Mouse (Mus musculus): ENCODE results near the gene Casp8. TPM values are rescaled to one million over a fixed set of nuclear protein-coding genes. Genes with fewer than 3 reads are reported as not detected.
"Not testable (repeated sequence)": the region's sequence is repeated elsewhere in the genome, so short reads cannot be mapped to it uniquely, and the experiment has no call there.

Gene Casp8
- polyA plus RNA-seq, 1 experiment: 8.9 TPM

DNA sequence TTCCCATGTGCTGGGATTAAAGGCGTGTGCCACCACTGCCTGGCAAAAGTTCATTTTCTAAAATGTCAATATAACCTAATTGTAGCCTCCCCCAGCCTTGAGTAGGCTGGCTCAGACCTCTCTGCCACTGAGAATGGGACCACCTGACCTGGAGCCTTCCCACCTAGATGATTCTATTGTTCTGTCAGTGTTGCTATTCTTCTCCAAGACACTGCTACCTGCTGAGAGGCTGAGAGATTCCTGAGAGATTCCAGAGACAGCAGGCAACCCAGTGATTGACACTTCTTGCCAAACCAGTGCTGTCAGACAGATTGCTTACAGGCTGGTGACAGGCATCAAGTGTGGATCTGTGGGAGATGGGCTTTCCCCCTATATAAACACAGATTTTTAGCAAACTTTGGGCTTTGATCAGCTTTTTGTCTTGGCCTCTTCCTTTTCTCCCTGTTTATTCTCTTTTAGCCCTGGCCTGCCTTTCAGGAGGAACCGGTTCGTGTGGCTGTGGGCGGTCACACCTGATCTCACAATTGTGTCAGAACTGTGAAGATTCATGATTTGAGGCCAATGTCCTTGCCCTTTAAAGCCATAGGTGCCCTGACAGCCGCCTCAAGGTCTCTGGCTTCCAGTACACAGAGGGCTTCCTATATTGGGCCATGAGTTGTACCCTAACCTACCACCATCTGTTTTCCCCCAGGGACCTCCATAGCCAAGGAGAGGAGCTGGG lies 94.8 kb downstream of the Casp8 start:
- 51% methylated on average over 5 of the region's 5 CpGs for WGBS
- peak; percentile 14 for DNase-seq
- TF ChIP-seq POLR2A (IDR thresholded peaks at IDR 0.05; ENCODE audit: borderline replicate concordance, extremely low read depth, low read depth, low read length) (no peak), CTCF (IDR thresholded peaks at IDR 0.05; ENCODE audit: insufficient read depth, low read length) (no peak)
- Histone ChIP-seq H3K4me3 (replicated peaks; ENCODE audit: extremely low read depth, low read depth, low read length) (no peak overlapping the region), H3K4me1 (ENCODE audit: control insufficient read depth, insufficient read depth, low read length) (no peaks in the 10 kb centered on the region)

- H3K4me1 ChIP-seq (ENCODE audit: control insufficient read depth, insufficient read depth, low read length); DNase-seq; H3K4me3 ChIP-seq (replicated peaks; ENCODE audit: extremely low read depth, low read depth, low read length): not testable (repeated sequence)
- WGBS: 76% methylated on average over 4 of the region's 5 CpGs
Measured at GRCm38 (mm10) chr1:58890697-58891290, 95.6 kb downstream of the Casp8 start.

DNA sequence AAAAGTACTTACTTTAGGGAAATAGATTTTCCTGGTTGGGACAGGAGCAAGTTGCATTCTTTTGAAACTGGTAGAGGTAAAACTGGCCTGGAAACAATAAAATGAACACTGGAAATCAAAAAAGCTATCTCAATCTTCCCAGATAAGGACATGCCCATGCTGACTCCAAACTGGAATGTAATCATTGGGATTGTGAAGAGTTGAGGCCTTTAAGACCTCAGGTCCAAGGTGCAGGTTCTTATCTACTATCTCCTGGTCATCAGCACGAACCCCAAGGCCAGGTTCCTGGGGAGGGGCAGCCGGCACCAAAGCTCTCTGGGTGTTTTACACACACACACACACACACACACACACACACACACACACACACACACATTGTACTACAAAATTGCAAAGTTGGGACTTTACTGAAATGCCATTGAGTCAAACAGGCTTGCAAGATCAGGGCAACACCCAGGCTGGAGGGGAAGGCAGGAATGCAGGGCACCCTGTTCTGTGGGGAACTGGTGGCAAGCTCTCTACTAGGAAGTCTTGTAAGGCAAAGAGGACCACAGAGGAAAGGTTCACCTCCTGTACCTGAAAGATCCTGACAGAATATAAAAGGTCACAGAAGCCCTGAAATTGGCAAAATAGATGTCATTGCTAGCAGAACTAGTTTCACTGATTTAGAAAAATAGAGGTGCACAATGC lies 96.5 kb downstream of the Casp8 start:
- not testable (repeated sequence) for DNase-seq; H3K4me3 ChIP-seq (replicated peaks; ENCODE audit: extremely low read depth, low read depth, low read length)
- 64% methylated on average over 2 of the region's 2 CpGs for WGBS

DNA sequence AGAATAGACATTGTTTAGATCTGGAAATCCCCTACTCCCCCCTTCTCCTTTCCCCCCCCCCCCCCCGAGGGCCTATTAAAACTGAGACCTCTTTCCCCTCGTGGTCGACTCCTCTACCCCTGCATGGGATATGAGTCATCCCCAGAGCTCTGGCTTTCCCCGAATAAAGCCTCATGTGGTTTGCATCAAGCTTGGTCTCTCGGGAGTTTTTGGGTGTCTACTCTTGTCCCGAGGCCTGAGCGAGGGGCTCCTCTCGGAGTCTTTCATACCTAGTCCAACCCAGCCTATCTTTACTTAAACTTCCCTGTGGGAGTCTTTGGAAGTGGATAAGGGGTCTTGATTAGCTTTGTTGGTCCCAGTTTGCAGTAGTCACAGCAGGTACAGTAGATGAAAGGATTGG lies 97.2 kb downstream of the Casp8 start:
- H3K4me3 ChIP-seq (replicated peaks; ENCODE audit: extremely low read depth, low read depth, low read length); DNase-seq; H3K4me1 ChIP-seq (ENCODE audit: control insufficient read depth, insufficient read depth, low read length): not testable (repeated sequence)
- WGBS: 71% methylated on average over 8 of the region's 8 CpGs

More for the DNA sequence above, 96.5 kb downstream of the Casp8 start:
- H3K4me1 ChIP-seq (ENCODE audit: control insufficient read depth, insufficient read depth, low read length): not testable (repeated sequence)

Other genes starting within 250 kb of the Casp8 start
- 1.7 and 2.8 TPM in 2 replicates for gene Fam126b, start 209.1 kb upstream of the Casp8 start, polyA plus RNA-seq (2012; rRNA removed)
- gene Ndufb3, start 209.0 kb upstream of the Casp8 start, polyA plus RNA-seq (2012; rRNA removed): 23.1 and 53.7 TPM in 2 replicates
- 0.11 and 0.14 TPM in 2 replicates for gene Als2cr12, start 99.4 kb upstream of the Casp8 start, polyA plus RNA-seq (2012; rRNA removed)
- 49.3 and 63.2 TPM in 2 replicates for gene Cflar, start 83.9 kb upstream of the Casp8 start, polyA plus RNA-seq (2012; rRNA removed)
- gene Trak2, start 178.1 kb downstream of the Casp8 start, polyA plus RNA-seq (2012; rRNA removed): 33.8 and 39.2 TPM in 2 replicates
- gene Stradb, start 178.1 kb downstream of the Casp8 start, polyA plus RNA-seq (2012; rRNA removed): 6.5 and 8.9 TPM in 2 replicates

Measured in lung, adult 2 months (tissue).